Mouse (Mus musculus): Measurements from ENCODE around the gene Pirb.
"Not testable (repeated sequence)": the region's sequence is repeated elsewhere in the genome, so short reads cannot be mapped to it uniquely, and the experiment has no call there.

Gene Pirb

DNA sequence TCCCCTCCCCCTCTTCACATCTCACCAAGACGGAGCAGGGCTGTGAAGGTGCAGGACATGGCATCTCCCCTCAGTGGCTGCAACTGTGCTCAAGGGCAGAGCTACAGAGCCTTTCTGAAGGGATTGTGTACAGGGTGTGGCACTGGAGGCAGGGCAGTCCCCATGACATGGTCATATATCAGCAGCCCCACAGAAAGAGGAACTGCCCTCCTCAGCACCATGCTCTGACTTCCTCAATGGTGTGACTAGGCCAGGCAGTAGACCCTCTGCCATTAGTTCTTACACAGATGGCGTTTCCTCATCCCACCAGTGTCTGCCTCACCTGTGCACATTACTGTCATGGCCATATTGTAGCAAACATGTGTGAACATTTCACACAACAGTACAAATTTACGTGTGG lies at the start of gene Pirb:
Gene Pirb, minus strand, starts transcription at position 124 of the 400 bp plus-strand sequence.
- not testable (repeated sequence) for DNase-seq (ENCODE audit: low spot score)

DNA sequence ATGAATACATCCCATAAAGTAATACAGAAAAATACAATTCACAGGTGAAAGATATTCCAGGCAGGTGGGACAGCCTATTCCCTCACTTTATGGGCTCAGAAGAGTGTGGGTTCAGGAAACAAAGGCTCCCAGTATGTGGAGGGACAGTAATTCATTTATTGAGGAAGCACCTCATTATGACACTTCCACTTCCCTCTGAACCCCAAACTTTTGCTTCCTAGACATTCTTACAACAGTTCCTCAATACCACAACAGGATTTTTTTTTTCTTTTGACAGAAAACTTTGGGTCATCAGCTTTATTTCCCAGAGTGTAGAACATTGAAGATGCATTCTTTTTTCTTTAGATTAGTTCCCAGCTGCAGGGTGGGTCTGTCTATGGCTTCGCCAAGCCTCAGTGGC lies 12.5 kb upstream of the Pirb start:
- not testable (repeated sequence) for DNase-seq (ENCODE audit: low spot score)

DNA sequence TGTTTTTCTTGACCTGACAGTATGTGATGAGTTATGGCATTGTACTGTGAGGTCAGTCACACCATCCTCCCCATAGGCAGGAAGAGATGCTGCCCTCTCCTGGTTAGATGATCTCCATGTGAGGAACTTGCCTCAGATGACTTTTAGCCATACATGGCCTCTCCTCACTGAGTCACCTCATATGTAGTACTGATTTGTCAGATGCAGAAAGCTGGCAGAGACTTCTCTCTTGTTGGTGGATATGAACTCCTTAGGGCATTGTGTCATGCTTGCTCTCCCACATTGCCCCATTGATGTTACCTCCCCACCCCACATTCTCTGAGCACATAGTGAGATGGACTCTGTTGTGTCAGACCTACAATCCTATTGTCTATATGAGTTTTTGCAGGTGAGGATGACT lies 5.3 kb upstream of the Pirb start:
- not testable (repeated sequence) for DNase-seq (ENCODE audit: low spot score)

DNA sequence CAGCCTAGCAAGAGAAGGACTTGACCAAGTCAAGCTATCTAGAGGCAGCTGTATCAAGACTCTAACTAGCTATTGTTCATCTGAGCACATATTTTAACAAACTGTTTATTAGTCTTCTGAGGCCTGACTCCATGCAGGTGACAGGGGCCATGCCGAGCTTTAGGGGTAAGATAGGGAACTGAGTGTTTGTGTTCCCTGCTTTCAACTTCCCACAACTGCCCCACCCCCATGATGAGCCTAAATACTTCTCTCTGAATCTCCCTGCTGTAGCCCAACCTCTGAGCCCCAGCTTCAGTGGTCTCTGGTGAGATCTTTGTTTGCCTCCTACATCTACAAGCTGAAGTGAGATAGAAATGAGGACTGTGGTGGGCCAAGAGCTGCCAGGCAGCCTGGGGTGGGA lies 4.9 kb downstream of the Pirb start:
- no peak for DNase-seq (ENCODE audit: low spot score)

DNA sequence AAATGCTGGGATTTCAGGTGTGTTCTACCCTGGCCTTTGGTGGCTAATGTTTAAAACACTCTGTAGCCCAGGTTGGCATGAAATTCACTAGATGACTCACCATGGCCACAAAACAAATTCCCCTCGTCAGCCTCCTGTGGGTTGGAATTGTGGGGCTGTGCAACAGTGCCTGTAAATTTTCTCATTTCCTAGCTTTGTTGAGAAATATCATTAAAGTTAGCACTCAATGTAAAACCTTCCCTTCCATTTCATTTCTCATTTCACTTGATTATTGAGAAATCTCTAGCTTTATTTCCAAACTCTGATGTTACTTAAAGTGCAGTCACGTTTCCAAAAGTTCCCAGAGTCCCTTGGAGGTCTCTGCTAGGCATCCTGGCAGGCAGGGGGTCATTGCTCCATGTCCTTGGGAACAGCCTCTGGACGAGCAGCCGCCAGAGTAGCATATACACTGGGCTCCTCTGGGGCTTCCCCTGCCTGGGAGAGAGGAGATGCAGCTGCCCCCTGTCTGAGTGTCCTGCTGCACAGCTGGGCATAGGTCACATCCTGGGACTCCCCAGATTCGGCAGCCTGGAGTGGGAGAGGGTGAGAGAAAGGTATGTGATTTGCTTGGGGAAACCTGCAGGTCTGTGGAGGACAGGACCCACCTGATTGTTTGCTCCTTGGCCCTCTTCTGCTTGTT lies 7.8 kb downstream of the Pirb start:
- DNase-seq (ENCODE audit: low spot score), result no peak

DNA sequence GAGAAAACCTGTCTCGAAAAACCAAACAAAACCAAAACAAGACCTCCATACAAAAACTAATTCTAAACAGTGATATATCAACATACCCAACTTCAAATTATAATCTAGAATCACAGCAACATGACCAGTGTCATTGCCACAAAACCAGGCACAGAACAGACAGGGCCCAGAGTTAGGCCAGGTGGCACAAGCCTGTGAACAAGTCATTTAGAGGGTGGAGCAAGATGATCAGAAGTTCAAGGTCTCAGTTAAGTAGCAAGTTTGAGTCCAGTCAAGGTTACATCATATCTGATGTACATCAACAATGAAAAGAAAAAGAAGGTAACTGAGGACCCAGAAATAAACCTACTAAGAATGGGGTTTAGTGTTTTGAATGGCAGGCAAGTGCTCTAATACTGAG lies 11.2 kb downstream of the Pirb start:
- no peak for DNase-seq (ENCODE audit: low spot score)

DNA sequence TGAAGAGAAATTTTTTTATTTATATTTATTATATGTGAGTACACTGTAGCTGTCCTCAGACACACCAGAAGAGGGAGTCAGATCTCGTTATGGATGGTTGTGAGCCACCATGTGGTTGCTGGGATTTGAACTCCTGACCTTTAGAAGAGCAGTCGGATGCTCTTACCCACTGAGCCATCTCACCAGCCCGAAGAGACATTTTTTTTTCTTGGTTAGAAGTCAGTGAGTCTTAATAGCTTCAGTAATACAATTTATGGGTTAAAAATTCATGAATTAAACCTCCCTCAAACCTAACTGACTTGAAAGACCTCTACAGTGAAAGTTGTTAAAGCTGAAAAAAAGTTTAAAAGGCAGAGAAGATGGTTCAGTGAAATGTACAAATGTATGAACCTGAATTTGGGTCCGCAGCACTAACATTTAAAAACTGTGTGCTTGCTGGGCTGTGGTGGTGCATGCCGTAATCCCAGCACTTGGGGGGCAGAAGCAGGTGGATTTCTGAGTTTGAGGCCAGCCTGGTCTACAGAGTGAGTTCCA lies 11.7 kb downstream of the Pirb start:
- not testable (repeated sequence) for DNase-seq (ENCODE audit: low spot score)

DNA sequence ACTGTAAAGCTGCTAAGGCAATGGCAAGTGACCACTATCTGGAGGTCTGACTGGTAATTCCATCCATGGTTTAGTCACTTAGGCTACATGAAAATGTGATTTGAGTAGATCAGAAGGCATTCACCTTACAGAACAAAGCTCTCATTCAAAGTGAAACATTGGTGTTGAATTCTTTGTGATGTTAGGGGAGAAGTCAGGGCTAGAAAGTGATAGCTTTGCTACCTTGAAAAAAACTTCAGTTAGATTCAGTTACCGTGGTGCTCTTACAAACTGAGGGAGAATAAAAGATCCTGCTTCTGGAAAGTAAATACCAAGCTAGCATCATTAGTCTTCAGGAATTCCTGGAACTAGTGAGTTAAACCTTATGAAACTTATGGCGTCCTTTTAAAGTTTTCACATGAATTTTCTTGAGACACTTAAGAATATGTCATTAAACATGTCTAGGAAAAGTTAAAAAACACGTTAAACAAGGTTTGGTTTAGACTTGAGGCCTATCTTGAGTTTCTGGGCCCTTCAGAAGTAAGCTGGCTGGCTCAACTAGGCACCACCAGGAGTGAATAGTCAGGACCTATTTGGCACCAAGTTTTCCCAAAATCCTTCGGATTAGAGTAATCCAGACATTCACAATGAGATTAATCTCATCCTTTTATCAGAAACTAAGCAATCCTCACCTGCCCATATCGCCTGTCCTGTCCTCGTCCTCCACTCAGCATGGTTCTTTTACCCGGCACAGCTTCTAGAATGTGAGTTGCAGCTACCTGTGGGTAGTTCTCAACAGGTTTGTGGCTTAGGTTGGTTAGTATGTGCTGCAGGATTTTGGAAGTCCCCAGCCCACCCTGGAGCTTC lies 12.4 kb downstream of the Pirb start:
- DNase-seq (ENCODE audit: low spot score), result peak; percentile 42

DNA sequence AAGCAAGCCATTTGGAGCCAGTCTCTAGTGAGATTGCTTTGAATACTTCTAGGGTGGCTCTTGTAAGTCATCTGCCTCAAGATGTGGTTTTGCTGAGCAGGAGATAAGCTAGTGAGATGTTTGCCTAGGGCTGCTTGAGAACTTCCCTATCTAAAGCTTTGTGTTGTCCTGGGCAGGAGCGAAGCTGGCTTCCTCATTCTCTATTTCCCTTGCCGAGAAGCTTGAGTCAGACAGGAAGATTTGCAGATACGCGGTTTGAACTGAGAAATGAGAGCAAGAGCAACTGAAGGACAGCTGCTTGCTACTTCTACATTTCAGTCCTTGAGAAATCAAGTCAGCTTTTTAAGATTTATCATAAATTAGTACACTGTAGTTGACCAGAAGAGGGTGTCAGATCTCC lies 13.2 kb downstream of the Pirb start:
- DNase-seq (ENCODE audit: low spot score), result no peak

DNA sequence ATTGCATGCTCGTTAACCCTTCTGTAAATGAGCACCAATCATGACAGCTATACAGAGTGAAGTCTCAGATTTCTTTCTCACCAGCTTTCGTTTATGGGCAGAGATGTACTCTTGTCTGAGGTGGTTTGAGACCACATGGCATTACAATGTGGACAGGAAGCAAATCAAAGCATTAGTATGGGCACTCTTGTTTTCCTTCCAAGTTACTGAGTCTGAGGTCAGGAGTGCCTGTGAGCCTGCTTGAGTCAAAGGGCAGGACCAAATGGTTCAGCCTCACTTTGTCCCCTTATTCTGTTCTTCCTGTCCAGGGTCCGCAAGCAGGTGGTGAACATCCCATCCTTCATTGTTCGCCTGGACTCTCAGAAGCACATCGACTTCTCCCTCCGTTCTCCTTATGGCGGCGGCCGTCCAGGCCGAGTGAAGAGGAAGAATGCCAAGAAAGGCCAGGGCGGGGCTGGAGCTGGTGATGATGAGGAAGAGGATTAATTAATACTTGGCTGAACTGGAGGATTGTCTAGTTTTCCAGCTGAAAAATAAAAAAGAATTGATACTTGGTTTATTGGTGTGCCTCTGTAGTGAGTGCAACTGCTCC lies 13.8 kb downstream of the Pirb start:
- no peak for DNase-seq (ENCODE audit: low spot score)

DNA sequence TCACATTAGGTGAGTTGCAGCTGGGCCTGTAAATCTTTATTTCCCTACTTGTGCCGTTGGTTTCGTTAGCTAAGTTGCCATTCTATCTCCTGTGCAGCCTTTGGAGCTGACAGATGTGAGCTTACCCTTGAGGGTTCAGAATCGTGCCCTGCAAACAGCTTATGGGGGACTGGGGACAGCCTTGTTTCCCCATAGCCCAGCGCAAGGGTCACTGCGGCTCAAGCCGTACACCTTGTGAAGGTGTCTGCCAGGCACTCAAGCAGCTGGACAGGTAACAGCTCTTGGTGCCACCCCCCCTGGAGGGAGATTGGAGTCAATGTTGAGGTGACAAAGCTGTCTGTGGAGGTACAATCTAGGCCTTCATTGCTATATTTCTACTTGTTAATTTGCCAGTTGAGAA lies 14.3 kb downstream of the Pirb start:
- no peak for DNase-seq (ENCODE audit: low spot score)

DNA sequence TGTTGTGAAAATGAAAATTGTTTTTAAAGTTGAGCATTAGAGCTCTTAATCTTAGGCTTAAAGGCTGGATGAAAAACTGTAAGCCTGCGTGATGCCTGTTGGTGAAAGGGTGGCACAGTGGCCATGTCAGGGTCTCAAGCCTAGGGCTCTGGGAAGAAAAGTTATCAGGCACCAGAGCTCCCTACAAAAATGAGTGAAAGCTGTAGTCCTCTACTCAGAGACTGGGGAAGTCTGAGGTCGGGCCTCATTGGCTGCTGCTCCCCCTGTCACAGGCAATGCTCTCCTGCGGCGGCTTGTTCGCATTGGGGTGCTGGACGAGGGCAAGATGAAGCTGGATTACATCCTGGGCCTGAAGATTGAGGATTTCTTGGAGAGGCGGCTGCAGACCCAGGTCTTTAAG lies 14.7 kb downstream of the Pirb start:
- DNase-seq (ENCODE audit: low spot score), result not testable (repeated sequence)

DNA sequence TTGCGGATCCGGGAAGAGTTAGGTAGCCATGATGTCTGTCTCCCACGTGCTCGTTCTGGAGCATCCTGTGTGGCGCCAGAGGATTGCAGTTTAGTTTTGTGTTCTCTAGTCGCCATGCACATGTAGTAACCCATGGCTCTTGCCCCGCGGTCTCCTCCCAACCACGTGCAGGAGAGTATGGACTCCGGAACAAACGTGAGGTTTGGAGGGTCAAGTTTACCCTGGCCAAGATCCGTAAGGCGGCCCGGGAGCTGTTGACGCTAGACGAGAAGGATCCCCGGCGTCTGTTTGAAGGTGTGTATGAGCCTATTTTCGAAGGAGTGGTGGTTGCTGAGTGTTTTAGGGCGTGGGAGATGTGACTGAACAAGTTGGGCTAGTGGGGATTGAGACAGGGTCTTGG lies 15.7 kb downstream of the Pirb start:
- no peak for DNase-seq (ENCODE audit: low spot score)

DNA sequence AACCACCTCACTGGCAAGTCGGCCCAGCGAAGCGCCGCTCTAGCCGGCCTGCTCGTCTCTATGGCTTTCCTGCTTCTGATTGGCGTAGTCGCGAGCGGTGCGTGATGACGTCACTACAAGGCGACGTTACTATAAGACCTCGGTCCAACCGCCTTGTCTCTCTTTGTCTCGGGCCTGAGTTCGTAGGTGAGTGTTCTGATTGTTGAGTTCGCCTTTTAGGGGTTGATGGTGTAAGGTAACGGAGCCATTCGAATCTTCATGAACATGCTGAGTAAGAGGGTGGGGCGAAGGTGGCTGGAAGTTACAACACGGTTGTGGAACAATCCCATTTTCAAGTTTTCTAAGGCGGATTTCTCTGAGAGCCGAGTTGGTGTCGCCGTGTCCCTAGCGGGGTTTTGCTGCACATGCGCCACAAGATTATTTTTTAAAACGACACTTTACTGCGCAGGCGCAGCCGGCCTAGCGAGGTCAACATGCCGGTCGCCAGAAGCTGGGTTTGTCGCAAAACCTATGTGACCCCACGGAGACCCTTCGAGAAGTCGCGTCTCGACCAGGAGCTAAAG lies 16.2 kb downstream of the Pirb start, which contains the start of gene Rps9:
Gene Rps9, plus strand, starts transcription at position 115 of the 563 bp plus-strand sequence.
- DNase-seq (ENCODE audit: low spot score), result peak; percentile 98

DNA sequence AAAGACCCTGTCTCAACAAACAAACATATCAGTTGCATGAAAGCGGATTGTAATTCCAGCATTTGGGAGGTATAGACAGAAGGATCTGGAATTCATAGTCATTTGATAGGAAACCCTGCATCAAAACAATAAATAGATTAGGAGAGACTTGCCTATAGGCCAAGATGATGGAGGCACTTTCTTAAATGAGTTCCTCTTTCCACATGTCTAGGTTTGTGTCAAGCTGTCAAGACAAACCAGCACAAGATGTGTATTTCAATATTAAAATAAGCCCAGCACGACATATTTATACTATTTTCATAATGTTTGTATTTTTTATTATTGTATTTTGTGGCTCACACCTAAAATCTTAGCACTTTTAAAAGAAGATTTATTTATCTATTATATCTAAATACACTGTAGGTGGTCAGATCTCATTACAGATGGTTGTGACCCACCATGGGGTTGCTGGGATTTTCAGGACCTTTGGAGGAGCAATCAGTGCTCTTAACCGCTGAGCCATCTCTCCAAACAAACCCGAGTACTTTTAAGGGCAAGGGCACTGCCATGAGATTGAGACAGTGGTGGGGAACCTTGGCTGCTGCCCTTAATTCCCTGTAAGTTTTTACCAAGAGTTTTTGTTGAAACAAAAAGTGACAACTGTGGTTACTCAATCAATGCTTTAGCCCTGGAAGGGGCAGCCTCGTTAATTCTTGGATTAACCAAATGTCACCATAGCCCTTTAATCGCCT lies 16.9 kb downstream of the Pirb start:
- DNase-seq (ENCODE audit: low spot score), result no peak

DNA sequence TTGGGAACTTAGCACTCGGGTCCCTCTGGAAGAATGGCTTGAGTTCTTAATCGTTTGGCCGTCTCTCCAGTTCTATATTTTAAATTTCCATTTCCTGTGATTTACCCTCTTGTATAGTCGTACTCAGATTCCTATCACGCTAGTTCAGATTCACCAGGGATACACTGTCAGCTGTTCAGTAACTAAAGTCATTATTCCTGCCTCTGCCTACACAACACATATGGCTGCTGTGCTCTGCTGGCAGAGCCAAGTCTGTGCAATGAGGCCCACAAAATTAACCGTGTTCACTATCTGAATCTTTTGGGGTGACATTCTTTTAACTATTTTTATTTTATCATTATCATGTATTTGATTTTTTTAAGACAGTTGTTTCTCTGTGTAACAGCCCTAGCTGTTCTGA lies 21.7 kb downstream of the Pirb start:
- no peak for DNase-seq (ENCODE audit: low spot score)

DNA sequence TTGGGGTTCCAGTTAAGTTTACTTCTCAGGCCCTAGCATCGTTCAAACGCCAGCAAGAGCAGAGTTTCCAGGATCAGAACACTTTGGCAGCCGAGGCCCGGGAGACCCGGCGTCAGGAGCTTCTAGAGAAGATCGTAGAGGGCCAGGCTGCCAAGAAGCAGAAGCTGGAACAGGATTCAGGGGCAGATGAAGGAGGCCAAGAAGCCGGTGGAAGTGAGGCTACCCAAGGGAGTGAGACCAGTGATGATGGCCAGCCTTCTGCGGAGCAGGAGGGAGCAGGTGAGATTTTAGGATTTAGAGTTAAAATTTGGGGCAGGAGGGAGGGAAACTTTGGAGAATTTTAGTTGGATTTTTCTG lies 25.3 kb downstream of the Pirb start:
- not testable (repeated sequence) for DNase-seq (ENCODE audit: low spot score)

DNA sequence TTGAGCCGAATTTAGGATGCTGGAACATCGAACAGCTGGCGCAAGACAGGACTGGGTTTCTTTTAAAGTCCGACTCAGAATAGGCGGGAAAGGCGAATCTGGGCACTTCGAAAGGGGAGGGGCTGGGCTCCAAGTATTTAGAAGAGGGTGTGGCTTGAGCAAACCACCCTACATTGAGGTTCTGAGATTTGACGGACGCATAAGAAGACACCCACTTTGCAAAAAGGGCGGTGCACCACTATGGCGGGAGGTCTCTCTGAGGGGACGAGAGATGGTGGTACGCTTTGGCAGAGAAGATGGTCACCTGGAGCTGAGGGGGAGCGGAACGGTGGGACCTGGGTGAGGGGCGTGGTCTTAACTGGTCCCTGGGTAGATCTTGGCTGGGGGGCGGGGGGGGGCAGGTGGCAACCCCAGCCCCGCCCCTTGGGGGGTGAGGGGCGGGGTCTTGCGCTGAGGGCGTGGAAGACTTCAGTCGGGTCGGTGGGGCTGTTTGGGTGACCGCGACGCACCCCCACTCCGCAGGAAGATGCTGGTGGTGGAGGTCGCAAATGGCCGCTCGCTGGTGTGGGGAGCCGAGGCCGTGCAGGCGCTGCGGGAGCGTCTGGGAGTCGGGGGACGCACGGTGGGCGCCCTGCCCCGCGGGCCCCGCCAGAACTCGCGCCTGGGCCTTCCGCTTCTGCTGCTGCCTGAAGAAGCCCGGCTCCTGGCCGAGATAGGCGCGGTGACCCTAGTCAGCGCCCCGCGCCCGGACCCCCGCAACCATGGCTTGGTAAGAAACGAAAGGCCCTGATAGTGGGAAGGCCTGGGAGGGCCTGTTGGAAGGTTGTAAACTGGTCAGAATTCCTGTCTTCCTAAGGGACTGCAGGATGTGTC lies 25.9 kb downstream of the Pirb start:
- peak; percentile 93 for DNase-seq (ENCODE audit: low spot score)

DNA sequence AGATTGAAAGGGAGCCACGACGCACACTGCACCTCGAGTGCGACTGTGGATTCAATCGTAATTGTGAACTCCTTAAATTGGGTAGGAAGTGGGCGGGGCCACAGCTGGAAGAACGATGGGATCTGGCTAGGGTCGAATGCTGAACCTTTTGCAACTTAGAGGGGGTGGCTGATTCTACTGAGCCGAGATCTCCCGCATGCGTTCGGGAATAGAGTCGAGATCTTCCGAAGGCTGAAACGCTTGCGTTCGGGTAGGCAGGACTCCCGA lies 26.4 kb downstream of the Pirb start:
- DNase-seq (ENCODE audit: low spot score), result no peak

DNA sequence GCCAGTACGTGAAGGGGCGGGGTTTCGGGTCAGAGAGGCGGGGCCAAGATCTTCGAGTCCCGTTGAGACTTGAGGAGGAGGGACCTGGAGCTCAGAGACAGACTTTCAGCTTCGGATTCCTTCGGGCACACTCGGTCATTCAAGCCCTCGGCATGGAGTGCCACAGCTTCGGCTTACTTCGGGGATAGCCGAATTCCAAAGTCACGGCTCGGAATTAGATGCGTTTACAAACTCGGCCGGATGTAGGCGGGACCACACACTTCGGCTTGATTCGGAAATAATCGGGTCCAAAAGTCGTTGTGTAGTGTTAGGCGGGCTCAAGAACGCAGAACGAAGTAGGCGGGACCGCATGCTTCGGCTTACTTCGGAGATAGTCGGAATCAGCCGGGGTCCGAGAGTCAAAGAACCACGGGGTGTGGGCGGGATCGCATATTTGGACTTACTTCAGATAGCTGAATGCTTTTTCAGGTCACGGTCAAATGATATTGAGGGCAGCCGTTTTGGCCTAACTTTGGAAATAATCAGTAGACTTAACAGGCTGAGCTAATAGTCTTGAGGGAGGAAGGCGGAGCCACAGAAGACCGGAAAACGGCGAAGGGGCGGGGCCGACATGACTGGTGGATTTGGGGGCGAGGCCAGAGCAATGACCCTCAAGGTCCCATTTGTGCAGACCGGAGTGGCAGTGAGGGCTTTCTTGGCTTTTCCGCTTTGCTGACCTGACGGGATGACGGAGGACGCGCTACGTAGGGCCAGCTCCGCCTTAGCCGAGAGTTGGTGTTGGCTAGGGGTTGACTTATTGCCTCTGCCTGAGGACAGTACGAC lies 27.0 kb downstream of the Pirb start, which contains the start of gene Mboat7:
Gene Mboat7, minus strand, starts transcription at position 537 of the 822 bp plus-strand sequence.
- peak; percentile 98 for DNase-seq (ENCODE audit: low spot score)

All from embryo, embryonic 10.5 days (tissue).